Mouse (Mus musculus): ENCODE results near the gene Gm11042.

The Gm11042 gene

DNA sequence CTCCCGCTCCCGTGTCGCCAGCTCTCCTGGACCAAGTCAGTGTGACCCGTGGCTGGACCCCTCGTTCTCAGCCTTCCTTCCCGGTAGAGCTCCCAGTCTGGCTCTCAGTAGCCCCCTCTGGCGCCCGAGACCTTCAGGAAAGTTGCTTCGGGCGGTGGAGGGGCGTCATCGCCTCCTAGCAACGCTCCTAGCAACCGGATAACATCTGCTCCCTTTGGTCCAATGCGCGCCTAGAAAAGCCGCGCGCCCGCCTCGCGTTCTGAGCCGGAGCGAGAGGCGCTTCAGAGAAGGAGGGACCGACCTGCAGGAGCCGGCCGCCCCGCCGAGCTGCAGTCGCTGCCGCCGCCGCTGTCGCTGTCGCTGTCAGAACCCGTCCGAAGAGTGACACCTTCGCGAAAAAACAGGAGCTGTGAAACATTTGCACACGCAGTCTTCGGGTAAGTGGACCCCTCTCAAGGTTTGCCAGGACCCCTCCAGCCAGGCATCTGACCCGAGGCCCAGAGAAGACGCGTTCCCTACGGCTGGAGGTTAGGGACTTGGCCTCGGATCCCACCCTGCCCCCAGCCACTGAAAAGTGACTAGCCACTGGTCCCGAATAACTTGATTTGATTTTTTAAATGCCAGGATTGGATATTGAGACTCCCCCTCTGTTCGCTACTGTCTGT lies 32.0 kb downstream of the Gm11042 start:
- DNase-seq (ENCODE audit: low spot score): peak; percentile 77

DNA sequence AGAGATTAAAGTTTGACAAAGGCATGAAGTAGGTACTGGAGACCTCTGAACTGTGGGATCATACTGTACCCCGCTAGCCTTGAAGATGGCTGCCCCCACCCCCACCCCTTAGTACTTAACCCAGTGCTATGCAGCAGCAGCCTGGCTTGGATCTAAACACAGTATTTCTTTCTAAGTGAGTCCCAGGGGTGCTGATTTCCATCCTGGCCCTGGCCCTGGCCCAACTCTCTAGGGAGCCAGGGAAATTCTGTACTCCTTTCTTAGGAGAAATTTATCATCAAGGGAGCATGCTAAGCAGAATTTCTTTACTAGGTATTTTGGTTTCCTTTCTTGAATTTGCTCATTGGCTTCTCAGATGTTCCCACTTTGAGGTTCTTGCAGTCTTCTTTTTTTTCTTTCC lies 33.3 kb downstream of the Gm11042 start:
- no peak for DNase-seq (ENCODE audit: low spot score)

DNA sequence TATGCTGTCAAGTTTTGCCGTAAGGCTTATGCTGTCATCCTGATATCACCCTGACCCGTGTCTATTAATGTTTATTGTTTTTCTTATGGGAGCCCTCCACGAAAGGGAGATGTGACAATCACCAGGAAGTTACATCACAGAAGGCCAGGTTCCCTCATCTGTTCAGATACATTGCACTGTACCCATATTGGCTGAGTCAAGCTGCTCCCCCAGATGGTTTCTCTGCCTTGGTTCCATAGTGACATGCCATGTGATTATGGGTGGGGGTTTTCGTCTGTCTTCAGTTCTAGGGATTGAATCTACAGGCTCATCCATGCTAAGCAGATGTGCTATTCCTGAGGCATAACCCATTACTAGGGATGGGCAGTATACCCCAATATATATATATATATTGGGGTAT lies 34.8 kb downstream of the Gm11042 start:
- DNase-seq (ENCODE audit: low spot score): no peak

DNA sequence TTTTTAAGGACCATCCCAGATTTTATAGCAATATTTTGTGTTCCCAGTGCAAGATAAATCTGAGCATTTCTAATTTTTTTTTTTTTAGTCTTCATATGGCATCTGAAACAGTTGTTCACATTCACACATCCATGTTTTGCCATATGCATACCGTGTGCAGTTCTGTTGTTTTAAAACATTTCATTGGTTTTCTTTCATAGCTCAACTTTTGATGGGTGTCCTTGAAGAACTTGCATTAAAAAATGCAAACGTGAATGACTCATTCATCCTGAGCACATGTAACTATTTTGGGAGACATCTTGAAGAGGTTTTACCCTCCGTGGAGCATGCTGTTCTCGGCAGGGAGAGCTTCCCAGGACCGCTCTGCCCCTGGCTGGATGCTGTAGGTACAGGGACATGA lies 38.9 kb downstream of the Gm11042 start:
- no peak for DNase-seq (ENCODE audit: low spot score)

DNA sequence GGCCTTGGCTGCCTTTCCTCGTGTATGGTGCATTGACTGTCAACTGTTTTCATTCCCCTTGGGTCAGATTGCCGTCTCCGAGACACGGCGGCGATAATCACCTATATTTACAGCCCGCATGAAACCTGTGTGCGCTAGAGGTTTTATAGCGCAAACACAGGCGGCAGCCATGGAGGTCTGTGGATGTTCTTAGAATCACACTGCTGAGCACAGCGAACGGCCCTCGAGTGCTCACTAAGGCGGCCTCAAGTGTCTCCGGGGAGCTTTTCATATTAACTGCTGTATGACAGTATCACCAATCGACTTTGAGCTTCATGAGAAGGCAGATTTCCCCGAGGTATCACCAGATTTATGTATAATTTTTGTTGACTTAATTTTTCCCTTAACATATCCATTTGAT lies 43.6 kb downstream of the Gm11042 start:
- no peak for DNase-seq (ENCODE audit: low spot score)

DNA sequence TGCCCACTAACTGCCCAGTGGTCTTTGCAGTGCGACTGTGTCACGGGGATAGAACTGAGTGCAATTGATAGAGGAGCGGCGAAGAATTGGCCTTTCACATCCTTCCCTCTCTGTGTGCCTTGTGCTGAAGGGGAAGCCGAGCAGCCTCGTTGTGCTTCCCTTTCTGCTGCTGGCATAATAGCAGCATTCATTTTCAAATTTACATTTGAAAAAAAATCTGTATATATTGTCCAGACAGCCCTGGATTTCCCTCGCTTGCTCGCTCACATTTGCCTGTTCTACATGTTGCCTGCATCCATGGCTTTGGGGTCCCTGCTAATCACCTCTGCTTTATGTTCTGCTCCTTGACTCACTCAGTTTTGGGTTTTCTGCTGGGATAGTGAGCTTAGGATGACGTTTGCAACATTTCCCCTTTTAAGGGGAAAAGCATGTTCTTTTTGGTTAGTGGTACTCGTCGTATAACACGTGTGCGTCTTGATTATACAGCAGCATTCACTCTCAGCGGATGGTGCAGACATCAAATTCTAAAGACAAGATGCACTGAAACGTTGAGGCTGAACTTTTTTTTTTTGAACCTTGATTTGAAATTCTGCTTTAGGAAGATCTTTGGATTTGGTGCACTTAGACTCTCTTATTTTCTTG lies 47.4 kb downstream of the Gm11042 start:
- no peak for DNase-seq (ENCODE audit: low spot score)

DNA sequence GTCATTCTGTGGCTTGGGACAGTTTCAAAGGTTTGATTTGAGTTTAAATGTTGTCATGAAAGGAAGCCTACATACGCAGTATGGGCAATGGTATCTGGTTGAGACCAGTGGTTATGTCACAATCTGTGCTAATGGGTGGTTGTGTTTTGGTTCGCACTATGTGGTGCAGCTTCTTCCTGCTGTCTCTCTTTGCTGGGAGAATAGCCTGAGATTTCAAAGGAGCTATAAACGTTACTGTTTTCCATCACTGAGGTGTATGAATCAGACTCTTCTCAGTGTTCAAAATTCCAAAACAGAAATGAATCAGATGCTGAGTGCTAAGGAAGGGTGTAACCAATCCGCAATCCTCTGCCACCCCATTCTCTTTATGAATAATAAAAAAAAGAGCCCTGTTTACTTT lies 49.1 kb downstream of the Gm11042 start:
- no peak for DNase-seq (ENCODE audit: low spot score)

Measured in testis, postnatal 14 days (tissue).